Mouse (Mus musculus): ENCODE data around the gene Slc7a9.

DNA sequence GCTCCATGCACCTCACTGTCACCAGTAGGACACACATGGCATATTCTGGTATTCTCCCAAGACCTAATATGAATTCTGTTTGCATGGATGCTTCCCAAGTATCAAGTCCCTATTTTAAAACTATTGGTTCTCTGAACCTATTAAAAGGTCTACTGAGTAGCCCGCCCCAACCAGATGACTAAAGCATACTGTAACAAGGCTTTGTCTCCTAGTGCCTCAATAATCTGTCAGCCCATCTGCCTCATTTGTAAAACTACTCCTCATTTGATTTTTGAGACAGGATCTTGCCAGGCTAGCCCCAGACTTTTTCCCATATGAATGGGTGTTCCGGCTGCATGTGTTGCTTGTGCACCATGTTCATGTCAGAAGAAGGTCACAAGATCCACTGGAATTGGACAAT is 41.6 kb downstream of the Slc7a9 start:
- no peak for TF ChIP-seq POLR2A (IDR thresholded peaks at IDR 0.05; ENCODE audit: extremely low read depth, insufficient read depth, low read length)
- no peak for TF ChIP-seq CTCF (IDR thresholded peaks at IDR 0.05; ENCODE audit: low read depth, low read length)

Measured in liver, adult 2 months (tissue).